Mouse (Mus musculus) C2C12 (cell line): Measurements from ENCODE around the gene C1qtnf5.

Experiments used
- CEBPB ChIP-seq: IDR thresholded peaks from one replicate; pipeline ENCODE4 v1.6.1; 2011; ENCODE audit warnings: low read depth, mild to moderate bottlenecking, control low read depth, moderate library complexity
- CTCF ChIP-seq: IDR thresholded peaks from one replicate; pipeline ENCODE4 v1.5.1; 2011; ENCODE audit not compliant: control insufficient read depth, insufficient read depth, insufficient read length
- FOSL1 ChIP-seq: IDR thresholded peaks from one replicate; pipeline ENCODE4 v1.8.0; 2011; ENCODE audit warnings: mild to moderate bottlenecking, low read length; ENCODE audit not compliant: poor library complexity, insufficient read depth, severe bottlenecking
- MAX ChIP-seq: IDR thresholded peaks from one replicate; pipeline ENCODE4 v1.6.1; 2011; ENCODE audit warnings: mild to moderate bottlenecking, control low read depth
- MYOD1 ChIP-seq: IDR thresholded peaks from one replicate; pipeline ENCODE4 v1.6.1; 2011; ENCODE audit warnings: low read depth; ENCODE audit not compliant: control insufficient read depth, insufficient read length
- MYOG ChIP-seq: IDR thresholded peaks from one replicate; pipeline ENCODE4 v1.6.1; 2011; ENCODE audit not compliant: control insufficient read depth, insufficient read length; ENCODE audit errors: extremely low read depth
- USF1 ChIP-seq: IDR thresholded peaks from one replicate; pipeline ENCODE4 v1.6.1; 2011; ENCODE audit warnings: low read depth, mild to moderate bottlenecking, control low read depth, moderate library complexity

- TF ChIP-seq CTCF (no peak), USF1 (no peak), MAX (no peak), CEBPB (no peak), FOSL1 (no peak), MYOD1 (no peak), MYOG (no peak)
Observed at GRCm38 (mm10) chr9:44116182-44116581, 9.1 kb downstream of the C1qtnf5 start.
